Mouse (Mus musculus): ENCODE data around the gene 1110051M20Rik.

GRCm38 (mm10) chr2:91455826-91456225 is 11.3 kb upstream of the 1110051M20Rik start:
- no peak for TF ChIP-seq CTCF (IDR thresholded peaks at IDR 0.05; ENCODE audit: low read depth, low read length)
- no peak for TF ChIP-seq GATA1 (IDR thresholded peaks at IDR 0.05; ENCODE audit: borderline replicate concordance, low read length)
- no peak for TF ChIP-seq TAL1 (conservative IDR thresholded peaks at IDR 0.05; ENCODE audit: low read depth, low read length)
- TF ChIP-seq POLR2AphosphoS5 (IDR thresholded peaks at IDR 0.05; ENCODE audit: insufficient replicate concordance, low read depth, low read length), result no peak
